Mouse (Mus musculus): ENCODE measurements around the gene Keap1.

The Keap1 gene

GRCm38 (mm10) chr9:21196521-21197433 lies 42.4 kb downstream of the Keap1 start:
- DNase-seq (ENCODE audit: low spot score in 2 of 2): peak; percentile 59 to 63

- peak; percentile 69 to 70 for DNase-seq (ENCODE audit: low spot score in 2 of 2)
Observed at GRCm38 (mm10) chr9:21195736-21196505, 43.2 kb downstream of the Keap1 start.

- DNase-seq (ENCODE audit: low spot score in 2 of 2): no peak
Observed at GRCm38 (mm10) chr9:21194787-21195493, 44.2 kb downstream of the Keap1 start.

- DNase-seq (ENCODE audit: low spot score in 2 of 2): no peak
Observed at GRCm38 (mm10) chr9:21193786-21194185, 45.4 kb downstream of the Keap1 start.

- no peak for DNase-seq (ENCODE audit: low spot score in 2 of 2)
Observed at GRCm38 (mm10) chr9:21190670-21191069, 48.5 kb downstream of the Keap1 start.

GRCm38 (mm10) chr9:21189905-21190304 lies 49.3 kb downstream of the Keap1 start:
- DNase-seq (ENCODE audit: low spot score in 2 of 2): no peak

GRCm38 (mm10) chr9:21185436-21185835 lies 53.7 kb downstream of the Keap1 start:
- no peak for DNase-seq (ENCODE audit: low spot score in 2 of 2)

GRCm38 (mm10) chr9:21184733-21185132 lies 54.4 kb downstream of the Keap1 start:
- no peak for DNase-seq (ENCODE audit: low spot score in 2 of 2)

GRCm38 (mm10) chr9:21183905-21184413 lies 55.2 kb downstream of the Keap1 start:
- DNase-seq (ENCODE audit: low spot score in 2 of 2): no peak

GRCm38 (mm10) chr9:21183421-21183820 lies 55.7 kb downstream of the Keap1 start:
- no peak for DNase-seq (ENCODE audit: low spot score in 2 of 2)

GRCm38 (mm10) chr9:21181421-21182220 lies 57.5 kb downstream of the Keap1 start:
- DNase-seq (ENCODE audit: low spot score in 2 of 2): no peak

GRCm38 (mm10) chr9:21180841-21181240 lies 58.3 kb downstream of the Keap1 start:
- DNase-seq (ENCODE audit: low spot score in 2 of 2): no peak

- DNase-seq (ENCODE audit: low spot score in 2 of 2): no peak
Observed at GRCm38 (mm10) chr9:21180402-21180801, 58.8 kb downstream of the Keap1 start.
